Mouse (Mus musculus) stomach, postnatal 0 days (tissue): ENCODE measurements around the gene Ascl4. TPM values are rescaled to one million over a fixed set of nuclear protein-coding genes. Genes with fewer than 3 reads are reported as not detected.
A peak's percentile ranks its signal among the peaks of the same experiment; 100 is the strongest.

Experiments used
- ATAC-seq: fragments of 200-750 bp; cut with Nextera tagmentation; 2 replicates; pipeline ENCODE4 v1.8.0; 2017; ENCODE audit not compliant: low FRiP score, low TSS enrichment
- DNase-seq: peaks from one replicate; pipeline ENCODE4 v3.0.0-alpha.2; 2016; ENCODE audit warnings: low spot score
- H3K27ac ChIP-seq: fragments of 300-500 bp; sonication (generic); replicated peaks from 2 replicates; pipeline ENCODE4 v1.5.1; 2014; ENCODE audit warnings: mild to moderate bottlenecking, control low read depth
- H3K27me3 ChIP-seq: fragments of 300-500 bp; sonication (generic); 2 replicates; pipeline ENCODE4 v1.6.1; 2014; ENCODE audit warnings: low read length; ENCODE audit not compliant: control insufficient read depth, insufficient read depth
- H3K36me3 ChIP-seq: fragments of 300-500 bp; sonication (generic); 2 replicates; pipeline ENCODE4 v1.6.1; 2014; ENCODE audit warnings: low read length, mixed read lengths; ENCODE audit not compliant: control insufficient read depth, insufficient read depth
- H3K4me1 ChIP-seq: fragments of 300-500 bp; sonication (generic); replicated peaks from 2 replicates; pipeline ENCODE4 v1.6.1; 2014; ENCODE audit warnings: antibody characterized with exemption; ENCODE audit not compliant: control insufficient read depth, insufficient read depth
- H3K4me2 ChIP-seq: fragments of 300-500 bp; sonication (generic); replicated peaks from 2 replicates; pipeline ENCODE4 v1.6.1; 2014; ENCODE audit warnings: low read depth, mild to moderate bottlenecking, control low read depth, moderate library complexity
- H3K4me3 ChIP-seq: fragments of 300-500 bp; sonication (generic); 2 replicates; pipeline ENCODE4 v1.5.1; 2014; ENCODE audit warnings: low read depth, low read length, control low read depth
- H3K9ac ChIP-seq: fragments of 300-500 bp; sonication (generic); 2 replicates; pipeline ENCODE4 v1.6.1; 2014; ENCODE audit warnings: mild to moderate bottlenecking, low read length, control low read depth, mixed read lengths
- H3K9me3 ChIP-seq: fragments of 300-500 bp; sonication (generic); 2 replicates; pipeline ENCODE4 v1.6.1; 2016; ENCODE audit warnings: low read length; ENCODE audit not compliant: control insufficient read depth
- CTCF ChIP-seq: IDR thresholded peaks from 2 replicates; pipeline ENCODE4 v1.5.1; 2016; ENCODE audit warnings: antibody characterized with exemption, low read depth, mild to moderate bottlenecking, moderate library complexity
- EP300 ChIP-seq: optimal IDR thresholded peaks from 2 replicates; pipeline ENCODE3; 2016; ENCODE audit warnings: antibody characterized with exemption
- WGBS: fragments of 180-500 bp; shearing (Covaris S2); extraction: QIAGEN DNeasy Blood & Tissue Kit; methylation state at CpG from one replicate; pipeline ENCODE4 v1.1.7; 2014; 5-methylcytosine and 5-hydroxymethylcytosine counted together
- polyA plus RNA-seq: library from polyadenylated mRNA; unstranded; fragments of >200 nt; fragmentation: Nextera tagmentation; extraction: Ambion mirVana; gene quantifications from 2 replicates; pipeline ENCODE4 v1.2.1, GENCODE M21; 2015

Ascl4 gene
- polyA plus RNA-seq, 1 experiment from 2014 or later: 0.30 TPM

DNA sequence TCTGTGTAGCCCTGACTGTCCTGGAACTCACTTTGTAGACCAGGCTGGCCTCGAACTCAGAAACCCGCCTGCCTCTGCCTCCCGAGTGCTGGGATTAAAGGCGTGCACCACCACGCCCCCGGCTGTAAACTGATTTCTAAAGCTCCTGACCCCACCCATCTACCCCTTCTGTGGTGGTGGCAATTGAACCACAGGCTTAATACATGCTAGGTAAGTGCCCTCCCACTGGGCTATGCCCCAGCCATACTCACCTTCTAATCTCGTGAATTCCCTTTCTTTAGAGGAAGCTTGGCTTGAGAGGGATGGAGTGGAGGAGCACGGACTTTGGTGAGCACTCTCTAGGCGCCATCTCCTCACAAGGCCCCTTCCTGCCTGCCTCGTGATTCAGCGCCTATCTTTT lies 2.5 kb downstream of the Ascl4 start:
- TF ChIP-seq CTCF: no peak
- no peak for TF ChIP-seq EP300
- 0 out of 2 replicates have a peak, but pooled peaks cover 2% of the 10 kb centered on the region for H3K4me1 ChIP-seq
- DNase-seq: no peak
- no peaks in the 10 kb centered on the region for H3K36me3 ChIP-seq
- H3K4me2 ChIP-seq: no peak overlapping the region
- no peaks in the 10 kb centered on the region for H3K9me3 ChIP-seq
- no peak for ATAC-seq
- no peak overlapping the region for H3K4me3 ChIP-seq
- no peak overlapping the region for H3K27ac ChIP-seq
- WGBS: 84% methylated on average over 11 of the region's 11 CpGs
- H3K27me3 ChIP-seq: no peaks in the 10 kb centered on the region
- H3K9ac ChIP-seq: no peak overlapping the region

DNA sequence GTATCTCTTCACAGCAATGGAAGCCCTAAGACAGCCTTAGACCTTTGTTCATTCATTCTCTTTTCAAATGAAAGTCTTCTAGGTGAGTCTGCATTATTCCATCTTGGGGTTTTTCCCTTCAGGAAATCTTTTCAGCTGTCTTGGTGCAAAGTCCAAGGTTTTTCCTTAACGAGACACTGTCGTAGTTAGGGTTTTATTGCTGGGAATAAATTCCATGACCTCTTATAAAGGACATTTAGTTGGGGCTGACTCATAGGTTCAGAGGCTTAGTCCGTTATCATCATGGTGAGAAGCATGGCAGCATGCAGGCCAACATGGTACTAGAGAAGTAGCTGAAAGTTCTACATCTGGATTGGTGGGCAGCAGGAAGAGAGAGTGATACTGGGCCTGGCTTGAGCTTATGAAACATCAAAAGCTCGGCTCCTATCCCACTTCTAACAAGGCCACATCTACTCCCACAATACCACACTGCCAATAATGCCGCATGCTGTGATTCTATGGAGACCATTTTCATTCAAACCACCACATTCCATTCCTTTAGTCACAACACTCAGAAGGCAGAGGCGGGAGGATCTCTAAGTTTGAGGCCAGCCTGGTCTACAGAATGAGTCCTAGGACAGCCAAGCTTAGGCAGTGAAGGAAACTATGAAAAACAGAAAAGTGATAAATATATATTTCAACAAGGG lies 8.9 kb downstream of the Ascl4 start:
- TF ChIP-seq EP300 (no peak), CTCF (no peak)
- no peak overlapping the region for H3K27ac ChIP-seq
- DNase-seq (no peak), ATAC-seq (no peak)
- H3K4me1 ChIP-seq: no peaks in the 10 kb centered on the region
- H3K27me3 ChIP-seq: no peaks in the 10 kb centered on the region
- no peak overlapping the region for H3K4me3 ChIP-seq
- peaks cover 29% of the 10 kb centered on the region for H3K36me3 ChIP-seq
- 97% methylated on average over 6 of the region's 6 CpGs for WGBS
- no peak overlapping the region for H3K9ac ChIP-seq
- no peaks in the 10 kb centered on the region for H3K9me3 ChIP-seq
- H3K4me2 ChIP-seq: no peak overlapping the region

DNA sequence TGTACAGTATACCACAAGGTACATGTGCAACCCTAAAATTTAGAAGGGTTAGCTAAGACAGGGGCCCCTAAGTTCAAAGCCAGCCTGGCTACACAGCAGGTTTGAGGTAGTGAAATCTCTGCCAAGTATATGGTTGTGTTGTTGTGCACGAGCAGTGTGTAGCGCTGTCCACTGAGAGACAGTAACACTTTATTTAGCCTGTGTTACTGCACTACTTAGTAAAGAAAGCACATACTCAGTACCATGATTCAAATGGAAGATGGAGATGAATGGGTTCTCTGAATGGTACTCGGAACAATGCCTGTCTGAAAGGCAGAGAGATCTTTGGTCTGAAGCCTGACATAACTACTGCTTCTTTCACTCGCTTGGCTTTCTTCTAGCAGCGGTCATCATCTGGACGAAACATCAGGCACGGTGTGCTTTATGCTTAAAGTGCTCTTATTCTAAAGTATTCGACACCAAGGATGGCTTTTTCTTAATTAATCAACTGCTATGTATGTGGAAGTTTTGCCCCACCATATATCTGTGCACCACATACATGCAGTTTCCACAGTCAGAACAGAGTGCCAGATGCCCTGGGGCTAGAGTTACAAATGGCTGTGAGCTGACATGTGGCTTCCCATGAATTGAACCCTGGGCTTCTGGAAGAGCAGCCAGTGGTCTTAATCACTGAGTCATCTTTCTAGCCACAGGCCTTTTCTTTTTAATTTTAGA lies 21.2 kb downstream of the Ascl4 start:
- H3K9me3 ChIP-seq: no peaks in the 10 kb centered on the region
- H3K9ac ChIP-seq: no peak overlapping the region
- WGBS: 94% methylated on average over 8 of the region's 8 CpGs
- no peak overlapping the region for H3K27ac ChIP-seq
- DNase-seq (no peak), ATAC-seq (no peak)
- H3K4me1 ChIP-seq: no peaks in the 10 kb centered on the region
- H3K4me3 ChIP-seq: no peak overlapping the region
- peaks cover 39% of the 10 kb centered on the region for H3K36me3 ChIP-seq
- H3K27me3 ChIP-seq: no peaks in the 10 kb centered on the region
- H3K4me2 ChIP-seq: no peak overlapping the region
- TF ChIP-seq CTCF (no peak), EP300 (no peak)

DNA sequence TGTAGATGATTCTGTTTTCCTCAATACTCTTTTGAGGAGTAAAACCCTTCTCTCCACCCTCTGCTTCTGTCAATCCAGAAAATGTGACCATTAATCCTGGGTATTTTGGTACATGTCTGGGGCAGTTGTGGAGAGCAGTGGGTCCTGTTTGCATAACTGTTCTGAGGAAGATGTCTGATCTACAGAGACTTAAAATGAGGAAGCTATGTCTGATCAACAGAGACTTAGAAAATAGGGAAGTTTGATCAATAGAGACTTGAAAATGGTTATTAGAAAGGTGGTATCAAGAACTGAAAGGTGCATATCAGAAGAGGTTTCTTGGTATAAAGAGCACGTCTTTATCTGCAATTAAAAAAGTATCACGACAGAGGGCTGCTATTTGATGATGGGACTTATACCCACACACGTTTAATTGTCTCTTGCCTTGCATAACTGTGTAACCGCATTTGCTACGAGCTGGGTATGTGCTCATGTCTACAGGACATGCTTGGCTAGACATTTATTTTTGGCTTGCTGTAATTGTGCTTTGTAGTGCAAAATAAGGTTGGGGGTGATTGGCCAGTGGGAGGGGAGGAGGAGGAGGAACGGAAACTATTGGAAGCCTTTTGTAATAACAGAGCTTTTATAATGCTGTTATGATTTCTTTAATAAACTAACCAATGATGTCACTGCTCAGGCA lies 24.4 kb downstream of the Ascl4 start:
- H3K36me3 ChIP-seq: peaks cover 26% of the 10 kb centered on the region
- no peak overlapping the region for H3K4me3 ChIP-seq
- H3K9ac ChIP-seq: no peak overlapping the region
- H3K4me1 ChIP-seq: no peaks in the 10 kb centered on the region; the same call in 1 of the 2 replicates
- H3K4me2 ChIP-seq: no peak overlapping the region
- WGBS: 81% methylated on average over 6 of the region's 6 CpGs
- no peaks in the 10 kb centered on the region for H3K9me3 ChIP-seq
- H3K27ac ChIP-seq: no peak overlapping the region
- DNase-seq (no peak), ATAC-seq (no peak)
- H3K27me3 ChIP-seq: no peaks in the 10 kb centered on the region
- TF ChIP-seq EP300 (no peak), CTCF (no peak)

DNA sequence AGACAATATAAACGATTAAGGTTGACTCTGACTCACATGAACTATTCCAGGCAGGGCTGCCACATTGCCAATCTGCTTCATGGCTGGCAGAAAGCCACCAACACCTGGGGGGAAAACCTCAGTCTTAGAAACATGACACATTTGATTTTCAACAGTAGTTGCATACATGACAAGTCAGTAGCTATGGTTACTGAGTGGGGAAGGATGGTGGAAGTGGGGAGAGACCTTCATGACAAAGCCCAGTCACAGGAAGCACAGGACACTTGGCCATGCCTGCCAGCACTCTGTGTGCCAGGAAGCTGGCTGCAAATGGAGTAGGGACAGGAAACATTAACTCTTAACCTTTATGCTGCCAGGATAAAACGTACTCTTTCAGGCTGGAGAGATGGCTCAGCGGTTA lies 25.9 kb downstream of the Ascl4 start:
- no peak overlapping the region for H3K4me3 ChIP-seq
- WGBS: 65% methylated on average over 3 of the region's 3 CpGs
- H3K4me1 ChIP-seq: no peaks in the 10 kb centered on the region; the same call in 1 of the 2 replicates
- no peak overlapping the region for H3K27ac ChIP-seq
- no peak overlapping the region for H3K4me2 ChIP-seq
- TF ChIP-seq CTCF (no peak), EP300 (no peak)
- H3K36me3 ChIP-seq: peaks cover 22% of the 10 kb centered on the region
- no peak overlapping the region for H3K9ac ChIP-seq
- DNase-seq (no peak), ATAC-seq (no peak)
- H3K27me3 ChIP-seq: no peaks in the 10 kb centered on the region
- H3K9me3 ChIP-seq: no peaks in the 10 kb centered on the region

DNA sequence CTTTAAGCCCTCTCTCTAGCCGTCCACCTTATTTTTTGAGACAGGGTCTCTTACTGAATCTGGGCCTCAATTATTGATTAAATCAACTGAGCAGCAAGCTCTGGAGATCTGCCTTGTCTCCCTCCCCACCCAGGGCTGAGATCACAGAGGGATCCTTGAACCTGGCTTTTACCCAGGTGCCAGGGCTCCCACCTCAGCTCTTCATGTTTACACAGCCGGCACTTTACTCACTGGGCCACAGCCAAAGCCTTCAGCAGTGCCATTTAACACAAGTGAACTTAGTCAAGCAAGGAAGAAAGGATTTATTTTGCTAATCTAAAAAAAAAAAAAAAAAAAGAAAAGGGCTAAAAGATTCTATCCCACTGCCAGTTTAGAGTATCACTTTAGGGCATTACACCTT lies 26.9 kb downstream of the Ascl4 start:
- TF ChIP-seq EP300 (no peak), CTCF (no peak)
- Histone ChIP-seq H3K4me1 (no peaks in the 10 kb centered on the region; the same call in 1 of the 2 replicates), H3K4me3 (no peak overlapping the region), H3K27ac (no peak overlapping the region), H3K36me3 (peaks cover 16% of the 10 kb centered on the region), H3K9me3 (no peaks in the 10 kb centered on the region), H3K4me2 (no peak overlapping the region), H3K27me3 (no peaks in the 10 kb centered on the region), H3K9ac (no peak overlapping the region)
- 66% methylated on average over 2 of the region's 2 CpGs for WGBS
- DNase-seq (peak; percentile 53), ATAC-seq (peak; percentile 38; the same call in 1 of the 2 replicates)
